Mouse (Mus musculus): ENCODE results near the gene Grrp1.

DNA sequence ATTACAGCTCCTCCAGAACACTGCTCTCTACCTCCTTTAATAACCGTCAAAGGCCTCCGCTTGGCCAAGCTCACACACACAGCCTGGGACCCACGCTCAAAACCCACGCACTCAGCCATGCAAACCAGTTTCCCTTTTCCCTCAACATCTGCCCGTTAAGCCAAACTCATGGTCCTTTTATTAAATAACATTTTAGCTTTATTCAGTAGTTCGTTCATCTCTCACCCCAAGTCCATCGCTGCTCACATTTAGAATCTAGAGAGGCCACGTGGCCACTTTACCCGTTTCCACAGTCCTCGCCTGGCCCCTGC, 3.0 kb downstream of the Grrp1 start:
- TF ChIP-seq CTCF (conservative IDR thresholded peaks at IDR 0.05; ENCODE audit: low read length) (no peak), POU5F1 (IDR thresholded peaks at IDR 0.05; ENCODE audit: borderline replicate concordance, low read length) (no peak)
